Mouse (Mus musculus) ES-E14 (cell line): ENCODE measurements around the gene Rec8.

Source experiments
- CHD2 ChIP-seq: IDR thresholded peaks from 2 replicates; pipeline ENCODE4 v1.6.1; 2014; ENCODE audit warnings: mild to moderate bottlenecking, low read depth, low read length, inconsistent platforms
- HCFC1 ChIP-seq: IDR thresholded peaks from 2 replicates; pipeline ENCODE4 v1.6.1; 2012; ENCODE audit warnings: low read length, inconsistent platforms, borderline replicate concordance; ENCODE audit not compliant: insufficient read depth
- MAFK ChIP-seq: IDR thresholded peaks from 2 replicates; pipeline ENCODE4 v1.6.1; 2014; ENCODE audit warnings: mild to moderate bottlenecking, low read depth, low read length, inconsistent platforms; ENCODE audit not compliant: insufficient read depth
- ZNF384 ChIP-seq: IDR thresholded peaks from 2 replicates; pipeline ENCODE4 v1.6.1; 2012; ENCODE audit warnings: low read depth, low read length, inconsistent platforms

DNA sequence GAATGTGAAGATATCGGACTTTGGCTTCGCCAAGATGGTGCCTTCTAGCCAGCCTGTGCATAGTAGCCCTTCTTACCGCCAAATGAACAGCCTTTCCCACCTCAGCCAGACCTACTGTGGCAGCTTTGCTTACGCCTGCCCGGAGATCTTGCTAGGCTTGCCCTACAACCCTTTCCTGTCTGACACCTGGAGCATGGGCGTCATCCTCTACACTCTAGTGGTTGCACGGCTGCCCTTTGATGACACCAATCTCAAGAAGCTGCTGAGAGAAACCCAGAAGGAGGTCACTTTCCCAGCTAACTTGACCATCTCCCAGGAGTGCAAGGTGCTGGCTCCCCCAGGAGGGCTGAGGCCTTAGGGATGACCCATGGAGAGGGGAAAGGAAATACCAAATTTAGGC lies 33.7 kb downstream of the Rec8 start:
- no peak for TF ChIP-seq ZNF384
- TF ChIP-seq CHD2: no peak
- TF ChIP-seq HCFC1: no peak
- no peak for TF ChIP-seq MAFK
